Mouse (Mus musculus) spleen, embryonic (tissue): ENCODE measurements at regions not wholly inside any gene's neighbourhood (a gene's known extent, or its start where the extent isn't known, plus 50 kb on each side); places are given as distances from the start of the nearest gene placed in this dataset.

ENCODE experiments used
- CTCF ChIA-PET: fragments of 350-600 bp; sonication (Branson Sonifier 250); formaldehyde crosslinking; loops from one replicate; lab custom pipeline; 2022; lab: Charles Lee

DNA sequence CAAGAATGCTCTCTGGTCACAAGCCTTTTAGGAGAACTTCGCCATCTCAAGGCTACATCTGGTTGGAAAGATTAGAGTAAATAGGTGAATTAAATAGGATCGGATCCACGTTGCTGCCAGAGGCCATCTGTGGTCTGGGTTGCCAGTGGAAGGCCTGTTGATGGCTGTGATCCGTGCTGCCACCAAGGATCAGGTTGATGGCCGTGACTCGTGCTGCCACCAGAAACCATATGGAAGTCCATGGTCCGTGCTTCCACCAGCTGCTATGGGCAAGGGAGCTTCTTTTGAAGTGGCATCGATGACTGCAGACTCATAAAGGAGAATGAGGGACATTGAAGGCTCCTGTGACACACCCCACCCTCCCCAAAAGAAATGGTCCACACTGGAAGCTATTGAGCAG lies 79.6 kb downstream of the Atp1a1 start:
- CTCF ChIA-PET: no interaction called here

DNA sequence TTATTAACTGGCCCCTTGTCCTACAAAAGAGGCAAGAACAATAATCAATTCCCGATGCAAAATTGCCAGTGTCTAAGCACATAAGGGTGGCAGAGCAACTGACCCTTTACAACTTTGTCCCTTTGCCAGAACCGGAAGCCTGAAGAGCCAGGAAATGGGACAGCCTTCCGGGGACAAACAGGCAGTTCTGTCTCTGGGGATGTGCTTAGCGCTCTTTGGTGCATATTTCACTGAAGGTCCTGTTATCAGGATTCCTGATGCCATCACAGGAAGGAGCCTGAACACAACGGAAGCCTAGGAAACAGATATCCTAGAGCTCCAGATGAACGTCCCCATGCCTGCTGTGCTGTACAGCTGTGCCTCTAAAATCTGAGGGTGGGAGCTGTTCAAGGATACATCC lies 80.0 kb downstream of the Atp1a1 start:
- CTCF ChIA-PET: no interaction called here

DNA sequence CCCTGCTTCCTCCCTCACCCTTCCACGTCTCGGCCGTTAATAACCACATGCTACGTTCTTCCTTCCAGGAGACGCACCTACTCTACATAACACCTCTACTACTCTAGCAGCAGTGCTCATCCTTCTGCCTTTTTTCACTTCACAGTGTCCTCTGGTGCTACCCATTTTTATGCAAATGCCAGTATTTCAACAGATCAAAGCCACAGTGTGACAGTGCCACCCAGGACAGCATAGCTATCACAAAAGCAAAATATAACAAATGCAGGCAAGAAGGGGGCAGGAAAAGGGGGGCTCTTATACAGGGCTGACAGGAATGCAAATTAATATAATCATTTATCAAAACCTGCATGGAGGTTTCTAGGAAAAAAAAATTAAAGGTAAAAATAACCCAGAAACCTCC lies 81.2 kb downstream of the Atp1a1 start:
- CTCF ChIA-PET: interaction anchor here (0.6 kb wide), 1 partner anchor 559 kb away, joined by 3 read pairs; no protein-coding TSS in a partner anchor

DNA sequence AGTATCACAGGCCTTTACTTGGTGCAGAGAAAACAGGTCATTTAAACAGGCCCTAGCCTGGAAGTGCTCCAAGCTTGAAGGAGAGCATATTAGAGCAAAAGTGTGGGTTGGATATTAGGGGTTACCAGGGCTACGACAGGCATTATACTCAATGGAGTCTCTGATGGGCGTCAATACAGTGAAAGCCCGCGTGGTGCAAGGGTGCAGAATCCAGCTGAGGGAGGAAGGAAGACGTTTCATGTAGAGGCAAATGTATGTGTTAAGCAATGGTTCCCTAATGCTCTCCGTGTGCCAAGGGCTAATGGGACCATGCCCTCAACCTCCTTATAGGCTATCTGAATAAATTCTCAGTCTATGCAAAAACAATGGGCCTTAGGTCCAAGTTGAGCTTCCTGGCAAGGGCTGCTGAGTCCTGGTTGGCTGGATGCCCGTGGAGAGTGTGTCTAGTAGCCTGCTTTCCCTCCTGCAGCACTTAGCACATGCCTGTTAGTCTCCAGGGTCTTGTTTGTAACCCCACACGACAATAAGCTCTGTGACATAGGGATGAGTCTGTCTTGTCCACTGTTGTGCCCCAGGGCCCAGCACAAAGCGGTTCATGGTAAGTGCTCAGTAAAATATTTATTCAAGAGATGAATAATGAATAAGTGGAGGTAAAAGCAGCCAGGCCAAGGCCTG lies 82.1 kb downstream of the Atp1a1 start:
- CTCF ChIA-PET: no interaction called here

DNA sequence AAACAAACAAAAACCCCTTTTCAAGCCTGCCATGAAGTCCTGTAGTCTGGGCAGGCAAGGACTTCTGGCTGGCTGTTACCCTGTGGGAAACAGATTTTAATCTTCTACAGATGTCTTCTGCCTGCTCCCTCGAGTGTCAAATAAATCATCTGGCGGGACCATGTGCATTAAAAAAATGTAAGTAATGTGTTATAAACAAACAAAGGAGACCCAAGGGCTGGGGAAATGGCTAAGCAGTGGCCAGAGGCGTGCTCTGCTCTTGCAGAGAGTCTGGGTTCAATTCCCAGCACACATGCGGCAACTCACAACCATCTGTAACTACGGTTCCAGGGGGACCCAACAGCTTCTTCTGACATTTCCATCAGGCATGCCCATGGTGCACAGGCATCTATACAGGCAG lies 83.3 kb downstream of the Atp1a1 start:
- CTCF ChIA-PET: no interaction called here

DNA sequence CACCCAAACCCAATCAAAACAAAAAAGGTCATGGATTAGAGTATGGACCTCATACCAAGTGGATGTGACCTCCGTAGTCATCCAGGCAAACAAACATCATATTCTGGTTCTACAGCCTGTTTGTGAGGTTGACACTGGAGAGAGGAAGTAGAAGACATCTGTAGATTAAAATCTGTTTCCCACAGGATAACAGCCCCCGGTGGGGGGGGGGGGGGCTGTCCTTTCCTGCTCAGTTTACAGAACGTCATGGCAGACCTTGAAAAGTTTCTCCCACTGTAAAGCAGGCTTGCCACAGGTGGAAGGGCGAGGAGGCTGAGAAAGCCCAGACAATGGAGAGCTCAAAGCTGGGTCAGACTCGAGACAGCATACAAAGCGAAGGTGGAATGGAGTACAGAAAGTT lies 84.4 kb downstream of the Atp1a1 start:
- CTCF ChIA-PET: no interaction called here

DNA sequence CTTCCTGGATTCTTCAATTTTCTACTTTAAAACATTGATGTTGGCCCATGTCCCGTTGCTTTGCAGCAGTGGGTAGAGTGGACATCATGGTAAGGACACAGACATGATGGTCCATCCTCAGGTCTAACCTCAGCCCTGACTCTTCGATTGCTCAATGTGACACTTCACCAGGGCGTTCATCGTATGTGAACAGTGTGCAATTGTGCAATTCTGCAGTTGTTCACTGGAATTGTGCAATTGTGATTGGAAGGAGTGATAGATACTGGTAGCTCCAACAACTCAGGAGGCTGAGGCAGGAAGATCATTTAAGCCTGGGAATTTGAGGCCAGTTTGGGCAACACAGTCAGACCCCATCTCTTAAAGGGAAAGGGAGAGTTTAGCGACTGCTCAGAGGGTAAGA lies 84.9 kb downstream of the Atp1a1 start:
- CTCF ChIA-PET: no interaction called here

DNA sequence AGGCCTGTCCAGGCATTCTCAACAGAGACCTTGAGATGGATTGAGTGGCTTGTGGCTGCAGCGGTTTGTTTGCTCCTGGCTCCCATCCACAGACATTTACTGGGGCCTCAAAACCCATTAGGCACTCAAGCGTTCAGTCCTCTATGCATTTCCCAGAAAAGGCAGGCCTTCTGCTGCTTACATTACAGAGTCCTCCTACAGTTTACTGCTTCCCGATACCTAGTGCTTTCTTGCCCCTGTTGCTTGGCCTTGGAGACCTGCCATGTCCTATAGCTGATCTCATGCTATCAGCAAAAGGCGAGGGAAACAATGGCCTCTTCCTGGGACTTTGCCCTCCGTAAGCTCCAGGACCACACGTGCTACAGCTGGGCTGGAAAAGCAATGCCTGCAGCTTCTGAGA lies 85.7 kb downstream of the Atp1a1 start:
- CTCF ChIA-PET: no interaction called here

DNA sequence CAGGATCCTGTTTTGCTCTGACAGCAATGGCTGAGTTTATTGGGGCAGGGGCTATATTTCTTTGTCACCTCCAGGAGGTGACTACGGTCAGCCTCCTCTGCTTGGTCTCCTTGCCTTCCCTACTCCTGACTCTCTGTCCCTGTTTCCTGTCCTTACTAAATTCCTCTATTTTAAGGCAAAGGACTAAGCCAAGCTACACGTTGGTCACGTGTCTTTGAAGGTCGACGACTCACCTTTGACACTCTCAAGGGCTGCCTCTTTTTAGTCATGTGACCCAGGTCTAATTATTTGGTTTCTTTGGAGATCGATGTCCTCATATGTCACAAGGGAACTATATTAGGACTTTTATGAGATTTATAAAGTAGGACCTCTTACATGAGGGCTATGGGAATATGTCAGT lies 86.9 kb downstream of the Atp1a1 start:
- CTCF ChIA-PET: no interaction called here

DNA sequence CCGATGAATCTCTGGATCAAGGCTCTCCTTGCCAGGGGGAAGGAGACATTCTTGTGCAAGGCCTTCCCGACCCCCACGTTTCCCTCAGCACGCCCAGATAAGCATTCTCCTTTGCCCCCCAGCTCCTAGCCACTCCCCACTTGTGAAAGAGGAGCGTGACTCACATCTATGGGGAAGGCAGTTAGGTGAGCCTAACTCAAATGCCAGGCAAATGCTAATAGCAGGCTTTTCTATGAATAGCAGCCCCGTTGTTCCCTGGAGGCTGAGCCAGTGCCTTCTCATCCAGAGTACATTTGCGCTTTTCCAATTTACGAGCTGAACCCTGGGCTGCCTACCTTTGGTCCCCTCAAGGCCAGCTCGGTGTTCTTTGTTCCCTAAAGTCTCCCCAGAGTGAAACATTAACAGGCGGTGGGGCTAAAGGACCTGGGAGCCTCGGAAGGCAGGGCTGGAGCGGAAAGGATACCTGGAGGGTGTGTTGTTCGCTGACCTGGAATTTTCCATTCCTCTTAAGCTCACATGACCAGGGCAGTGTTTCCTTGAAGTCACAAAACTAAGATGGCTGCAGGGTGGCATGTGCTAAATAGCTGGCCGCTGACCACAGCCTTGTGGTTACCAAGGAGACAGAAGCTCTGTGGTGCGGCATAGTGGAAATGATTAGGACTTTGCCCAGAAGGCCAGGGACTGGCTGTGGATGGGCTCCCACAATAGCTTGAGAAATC lies 87.5 kb downstream of the Atp1a1 start:
- CTCF ChIA-PET: no interaction called here

DNA sequence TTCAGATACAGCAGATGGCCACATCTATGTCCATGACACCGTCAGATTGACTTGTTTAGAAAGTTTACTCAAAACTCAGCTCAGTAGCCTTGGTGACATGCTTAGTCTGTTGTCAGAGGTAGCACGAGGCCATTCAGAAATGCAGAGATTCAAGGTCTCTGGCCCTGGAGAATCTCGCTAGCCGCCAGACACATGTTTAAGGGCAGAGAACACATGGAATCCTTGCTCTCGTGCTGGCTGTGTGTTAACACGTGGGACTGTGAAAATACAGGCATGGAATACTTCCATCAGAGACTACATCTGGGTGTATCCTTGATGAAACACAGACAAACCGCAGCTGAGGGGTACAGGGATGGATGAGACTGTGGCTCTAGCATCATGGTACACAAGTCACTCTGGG lies 88.9 kb downstream of the Atp1a1 start:
- CTCF ChIA-PET: no interaction called here

DNA sequence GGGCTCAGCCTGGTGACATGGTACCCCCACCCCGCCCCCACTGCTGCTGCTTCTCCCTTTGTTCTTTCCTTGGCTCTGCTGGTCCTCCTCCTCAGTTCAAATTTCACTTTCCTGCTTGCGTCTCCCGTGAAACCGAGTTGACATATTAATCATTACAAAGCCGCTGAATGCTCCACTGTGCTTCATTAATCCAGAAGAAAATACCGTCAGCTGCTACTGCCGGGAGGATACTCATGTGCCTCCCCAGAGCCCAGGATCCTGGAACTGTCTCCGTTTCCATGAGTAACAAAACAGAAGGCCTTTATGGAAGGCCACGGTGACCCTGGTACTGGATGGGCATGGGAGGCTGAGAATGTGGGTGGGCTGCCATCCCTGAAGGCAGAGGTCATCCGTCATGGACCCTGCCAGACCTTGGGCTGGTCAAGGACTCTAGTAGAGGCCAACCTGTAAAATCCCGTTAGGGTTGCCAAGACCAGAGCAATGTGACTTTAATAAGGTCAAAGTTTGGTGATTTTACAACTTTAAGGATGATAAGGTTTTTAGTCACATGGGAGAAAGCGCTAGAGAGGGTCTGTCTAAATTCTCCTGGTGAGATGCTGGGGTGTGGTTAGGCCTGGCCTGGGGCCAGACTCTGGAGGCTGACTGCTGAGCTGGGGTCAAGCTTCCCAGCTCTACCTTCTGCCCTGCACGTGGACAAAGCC lies 90.7 kb downstream of the Atp1a1 start:
- CTCF ChIA-PET: no interaction called here
